Mouse (Mus musculus): ENCODE results near the gene Ap3b1.

GRCm38 (mm10) chr13:94571001-94571400, 212.2 kb downstream of the Ap3b1 start:
- TF ChIP-seq CTCF (conservative IDR thresholded peaks at IDR 0.05; ENCODE audit: low read length) (no peak), POU5F1 (IDR thresholded peaks at IDR 0.05; ENCODE audit: borderline replicate concordance, low read length) (no peak)

Data from E14TG2a.4 (cell line).